Mouse (Mus musculus): ENCODE results near the gene Stip1.

DNA sequence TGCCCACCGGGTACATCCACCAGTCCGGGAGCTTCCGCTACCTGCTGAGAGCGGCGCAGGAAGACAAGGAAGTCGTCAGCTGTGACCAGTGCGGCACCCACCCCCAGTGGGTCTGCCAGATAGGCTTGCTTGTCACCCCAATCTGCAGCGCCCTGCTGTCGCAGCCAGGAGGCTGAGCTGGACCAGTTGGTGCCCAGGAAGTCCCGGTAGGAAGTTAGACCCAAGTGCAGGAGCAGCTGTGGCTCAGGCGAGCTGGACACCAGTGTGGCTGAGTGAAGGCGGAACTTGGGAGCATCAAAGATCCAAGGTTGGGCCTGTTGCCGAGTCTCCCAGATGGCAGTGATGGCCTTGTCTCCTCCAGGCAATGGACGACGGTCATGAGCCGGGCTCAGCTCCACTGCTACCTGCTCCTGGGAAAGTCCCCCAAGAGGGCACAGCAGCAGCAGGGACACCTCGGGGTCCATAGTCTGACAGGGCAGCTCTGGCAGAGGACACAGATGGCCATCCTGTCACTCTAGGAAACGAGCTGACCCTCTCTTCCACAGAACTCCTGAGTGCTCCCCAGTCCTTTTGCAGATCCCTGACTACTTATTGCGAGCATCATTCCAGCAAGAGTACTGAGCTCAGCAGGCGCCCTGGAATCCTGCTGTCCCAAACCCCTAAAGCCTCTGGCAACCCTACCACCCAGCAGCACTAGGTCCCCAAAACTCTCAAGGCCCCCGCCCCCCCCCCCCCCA lies 44.3 kb downstream of the Stip1 start:
- no peak for TF ChIP-seq CTCF (IDR thresholded peaks at IDR 0.05; ENCODE audit: borderline replicate concordance, insufficient read depth, low read length)
- TF ChIP-seq POLR2A (IDR thresholded peaks at IDR 0.05; ENCODE audit: low read depth, low read length): no peak
